Mouse (Mus musculus) thymus, adult 2 months (tissue): ENCODE data around the gene Dnaja2.

Experiments
- CTCF ChIP-seq: fragments of 200-500 bp; IDR thresholded peaks from 2 replicates; pipeline ENCODE4 v1.5.1; 2012; ENCODE audit warnings: mild to moderate bottlenecking, control low read depth, low read length, moderate library complexity, borderline replicate concordance; ENCODE audit not compliant: control insufficient read depth, poor library complexity, insufficient read depth; ENCODE audit errors: extremely low read depth
- POLR2A ChIP-seq: fragments of 200-500 bp; IDR thresholded peaks from 2 replicates; pipeline ENCODE4 v1.6.1; 2012; ENCODE audit warnings: mild to moderate bottlenecking, low read length, control low read depth, moderate library complexity; ENCODE audit not compliant: control insufficient read depth, poor library complexity, insufficient read depth; ENCODE audit errors: extremely low read depth

DNA sequence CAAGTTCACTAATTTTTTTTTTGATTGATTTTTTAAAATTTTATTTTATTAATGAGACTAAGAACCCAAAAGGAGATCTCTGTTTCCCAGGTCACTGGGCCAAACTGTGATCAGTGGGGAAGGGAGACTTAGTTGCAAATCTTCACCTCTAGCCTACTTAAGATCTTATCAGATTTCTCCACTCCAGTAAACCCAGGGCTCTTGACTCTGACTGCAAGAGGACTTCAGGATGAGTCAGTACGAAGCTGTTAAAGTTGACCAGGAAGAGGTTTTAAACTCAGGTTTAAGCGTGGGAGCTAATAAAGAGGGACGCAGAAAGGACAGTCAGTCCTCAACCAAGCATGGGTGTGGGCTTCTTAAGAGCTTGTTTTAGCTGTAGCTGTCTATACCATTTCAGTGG lies 38.2 kb upstream of the Dnaja2 start:
- TF ChIP-seq CTCF = no peak
- TF ChIP-seq POLR2A = no peak
